Mouse (Mus musculus) layer of hippocampus, adult 8-10 months (tissue): Measurements from ENCODE around the gene Rnf169. TPM values are rescaled to one million over a fixed set of nuclear protein-coding genes. Genes with fewer than 3 reads are reported as not detected.

Source experiments
- DNase-seq, 2 experiments: peaks; one replicate each; pipeline ENCODE4 v3.0.0; 2022; ENCODE audit warnings: low spot score in 2 of 2
- total RNA-seq, 4 experiments: library from RNA; stranded (reverse); gene quantifications; 2 replicates each; pipeline ENCODE4 v1.2.4; 2022

The Rnf169 gene
- total RNA-seq, 4 experiments from 2014 or later: 27.7 to 34.0 (median 29.0) TPM

GRCm38 (mm10) chr7:99894478-99894877, 85.8 kb downstream of the Rnf169 start:
- DNase-seq: no peak

- DNase-seq: no peak
Observed at GRCm38 (mm10) chr7:99893967-99894366, 86.3 kb downstream of the Rnf169 start.

- no peak for DNase-seq
Observed at GRCm38 (mm10) chr7:99892351-99892750, 87.9 kb downstream of the Rnf169 start.

- DNase-seq: no peak
Observed at GRCm38 (mm10) chr7:99891471-99891870, 88.8 kb downstream of the Rnf169 start.

GRCm38 (mm10) chr7:99890168-99890755, 90.0 kb downstream of the Rnf169 start:
- no peak for DNase-seq

- no peak for DNase-seq
Observed at GRCm38 (mm10) chr7:99889175-99889880, 90.9 kb downstream of the Rnf169 start.

- DNase-seq: no peak
Observed at GRCm38 (mm10) chr7:99887743-99888142, 92.5 kb downstream of the Rnf169 start.

GRCm38 (mm10) chr7:99887230-99887735, 93.0 kb downstream of the Rnf169 start:
- no peak for DNase-seq

- DNase-seq: no peak
Observed at GRCm38 (mm10) chr7:99878254-99878653, 102.0 kb downstream of the Rnf169 start.

- DNase-seq: peak; percentile 81 to 94
Observed at GRCm38 (mm10) chr7:99876345-99876744, 103.9 kb downstream of the Rnf169 start.

- DNase-seq: no peak
Observed at GRCm38 (mm10) chr7:99875891-99876290, 104.4 kb downstream of the Rnf169 start.

- DNase-seq: no peak
Observed at GRCm38 (mm10) chr7:99873965-99874364, 106.3 kb downstream of the Rnf169 start.

Other genes starting within 250 kb of the Rnf169 start
- gene Olfr521, start 216.9 kb downstream of the Rnf169 start, total RNA-seq: not detected
- 1 to 10 TPM; 2.7 to 4.0 (median 3.5) TPM for gene Neu3, start 152.0 kb downstream of the Rnf169 start, total RNA-seq
- gene Xrra1, start 121.3 kb downstream of the Rnf169 start, total RNA-seq: 1 to 10 TPM in 3 of 4 experiments, under 1 TPM in 1; 0.57 to 1.6 (median 1.2) TPM
- 100 to 1,000 TPM in 1 of 4 experiments, 10 to 100 TPM in 3; 88.4 to 103 (median 94.7) TPM for gene Spcs2, start 117.0 kb downstream of the Rnf169 start, total RNA-seq
- gene Chrdl2, start 25.7 kb upstream of the Rnf169 start, total RNA-seq: under 1 TPM in 2 of 4 experiments, not detected in 2; 0.58 to 0.66 TPM
- 10 to 100 TPM; 33.8 to 35.1 (median 34.8) TPM for gene Pold3, start 141.1 kb upstream of the Rnf169 start, total RNA-seq
- 1 to 10 TPM; 3.3 to 5.2 (median 3.9) TPM for gene Lipt2, start 178.8 kb upstream of the Rnf169 start, total RNA-seq
- gene Kcne3, start 196.1 kb upstream of the Rnf169 start, total RNA-seq: 1 to 10 TPM in 1 of 4 experiments, under 1 TPM in 1, not detected in 2; 0.45 to 1.3 TPM
- 100 to 1,000 TPM; 224 to 279 (median 240) TPM for gene Pgm2l1, start 246.9 kb upstream of the Rnf169 start, total RNA-seq